Mouse (Mus musculus) myocyte (in vitro differentiated cells): ENCODE results near the gene Slc15a3.

ENCODE experiments used
- CEBPB ChIP-seq: IDR thresholded peaks from 2 replicates; pipeline ENCODE4 v1.6.1; 2011; ENCODE audit warnings: mild to moderate bottlenecking, moderate library complexity; ENCODE audit not compliant: poor library complexity, insufficient read depth, severe bottlenecking
- E2F4 ChIP-seq: IDR thresholded peaks from one replicate; pipeline ENCODE4 v1.6.1; 2011; ENCODE audit warnings: mild to moderate bottlenecking, control low read depth, moderate library complexity; ENCODE audit not compliant: insufficient read depth
- MAX ChIP-seq: IDR thresholded peaks from one replicate; pipeline ENCODE4 v1.6.1; 2011; ENCODE audit warnings: low read depth, mild to moderate bottlenecking, control low read depth
- MYOD1 ChIP-seq, 3 experiments: IDR thresholded peaks; one replicate each; pipeline ENCODE4 v1.6.1; 2011; ENCODE audit warnings: control low read depth in 2 of 3, low read depth in 2 of 3, mild to moderate bottlenecking in 2 of 3, moderate library complexity in 1 of 3; ENCODE audit not compliant: insufficient read length in 2 of 3, control insufficient read depth in 1 of 3
- MYOG ChIP-seq, 3 experiments: IDR thresholded peaks; one replicate each; pipeline ENCODE4 v1.6.1; 2011; ENCODE audit warnings: control low read depth in 2 of 3, low read depth in 2 of 3, mild to moderate bottlenecking in 2 of 3; ENCODE audit not compliant: insufficient read length in 2 of 3, control insufficient read depth in 1 of 3, insufficient read depth in 1 of 3
- POLR2A ChIP-seq: IDR thresholded peaks from one replicate; pipeline ENCODE4 v1.6.1; 2011; ENCODE audit warnings: low read depth, mild to moderate bottlenecking, control low read depth, moderate library complexity; ENCODE audit not compliant: insufficient read length
- POLR2AphosphoS2 ChIP-seq: IDR thresholded peaks from one replicate; pipeline ENCODE4 v1.6.1; 2011; ENCODE audit warnings: low read depth, control low read depth; ENCODE audit not compliant: insufficient read length
- REST ChIP-seq: IDR thresholded peaks from one replicate; pipeline ENCODE4 v1.6.1; 2011; ENCODE audit warnings: mild to moderate bottlenecking, control low read depth, moderate library complexity; ENCODE audit not compliant: insufficient read depth, insufficient read length
- SRF ChIP-seq: IDR thresholded peaks from one replicate; pipeline ENCODE4 v1.6.1; 2011; ENCODE audit warnings: low read depth; ENCODE audit not compliant: control insufficient read depth, insufficient read length
- TCF12 ChIP-seq: IDR thresholded peaks from one replicate; pipeline ENCODE4 v1.6.1; 2011; ENCODE audit warnings: mild to moderate bottlenecking, control low read depth; ENCODE audit not compliant: poor library complexity, insufficient read depth, severe bottlenecking
- TCF3 ChIP-seq: IDR thresholded peaks from one replicate; pipeline ENCODE4 v1.6.1; 2011; ENCODE audit warnings: low read depth, control low read depth; ENCODE audit not compliant: insufficient read length
- USF1 ChIP-seq: IDR thresholded peaks from one replicate; pipeline ENCODE4 v1.6.1; 2011; ENCODE audit warnings: low read depth, mild to moderate bottlenecking, control low read depth, moderate library complexity

GRCm38 (mm10) chr19:10824061-10824460, 15.5 kb upstream of the Slc15a3 start:
- TF ChIP-seq POLR2A (no peak), USF1 (no peak), MAX (no peak), CEBPB (no peak), E2F4 (no peak), MYOG (IDR thresholded peaks at IDR 0.05; ENCODE audit: control insufficient read depth in 1 of 3, insufficient read depth in 1 of 3, insufficient read length in 2 of 3, low read depth in 2 of 3) (no peak), REST (no peak), TCF12 (no peak), MYOD1 (IDR thresholded peaks at IDR 0.05; ENCODE audit: control insufficient read depth in 1 of 3, insufficient read length in 2 of 3, low read depth in 2 of 3) (no peak), POLR2AphosphoS2 (no peak), SRF (no peak), TCF3 (no peak)
